Mouse (Mus musculus): ENCODE measurements around the gene Plagl2. TPM values are rescaled to one million over a fixed set of nuclear protein-coding genes. Genes with fewer than 3 reads are reported as not detected.

Gene Plagl2
- polyA plus RNA-seq, 1 experiment from 2014 or later, result 35.3 TPM

- Histone ChIP-seq H3K4me2 (peak overlapping the region; percentile 73), H3K9me3 (ENCODE audit: control insufficient read depth, low read length) (no peaks in the 10 kb centered on the region), H3K36me3 (ENCODE audit: control insufficient read depth, insufficient read depth, low read length) (peaks cover 13% of the 10 kb centered on the region), H3K9ac (ENCODE audit: low read length) (peak overlapping the region; percentile 82), H3K4me3 (ENCODE audit: low read depth, low read length) (no peak overlapping the region; the same call in 1 of the 2 replicates), H3K27ac (ENCODE audit: low read depth, low read length) (no peak overlapping the region), H3K4me1 (ENCODE audit: control insufficient read depth, insufficient read depth, low read length) (peaks cover 11% of the 10 kb centered on the region), H3K27me3 (ENCODE audit: control insufficient read depth, insufficient read depth, low read length) (no peaks in the 10 kb centered on the region)
- DNase-seq (ENCODE audit: low spot score, missing footprints), result no peak
- no peak; the same call in 1 of the 2 replicates for ATAC-seq (ENCODE audit: low FRiP score)
- WGBS, result 7% methylated on average over 3 of the region's 3 CpGs
These were observed 15.7 kb downstream of the Plagl2 start for GRCm38 (mm10) chr2:153225595-153225953.

- Histone ChIP-seq H3K27me3 (ENCODE audit: control insufficient read depth, insufficient read depth, low read length) (no peaks in the 10 kb centered on the region), H3K4me1 (ENCODE audit: control insufficient read depth, insufficient read depth, low read length) (peaks cover 11% of the 10 kb centered on the region), H3K9ac (ENCODE audit: low read length) (peak within 1 kb of the TSS; percentile 82), H3K27ac (ENCODE audit: low read depth, low read length) (no peak within 1 kb of the TSS), H3K4me2 (peak within 1 kb of the TSS; percentile 73), H3K4me3 (ENCODE audit: low read depth, low read length) (peak within 1 kb of the TSS; percentile 46), H3K9me3 (ENCODE audit: control insufficient read depth, low read length) (no peaks in the 10 kb centered on the region), H3K36me3 (ENCODE audit: control insufficient read depth, insufficient read depth, low read length) (peaks cover 8% of the 10 kb centered on the region; the same call in 1 of the 2 replicates)
- ATAC-seq (ENCODE audit: low FRiP score) (peak; percentile 80), DNase-seq (ENCODE audit: low spot score, missing footprints) (peak; percentile 90)
- 3% methylated on average over 31 of the region's 31 CpGs for WGBS
These were observed 16.2 kb downstream of the Plagl2 start, which contains the start of gene Tspyl3 for GRCm38 (mm10) chr2:153224946-153225594. TSS of gene Tspyl3 (minus strand) at chr2:153225441.

GRCm38 (mm10) chr2:153222566-153222965, 18.7 kb downstream of the Plagl2 start:
- Histone ChIP-seq H3K4me3 (ENCODE audit: low read depth, low read length) (no peak overlapping the region), H3K36me3 (ENCODE audit: control insufficient read depth, insufficient read depth, low read length) (no peaks in the 10 kb centered on the region), H3K27ac (ENCODE audit: low read depth, low read length) (no peak overlapping the region), H3K9me3 (ENCODE audit: control insufficient read depth, low read length) (no peaks in the 10 kb centered on the region), H3K4me2 (no peak overlapping the region), H3K27me3 (ENCODE audit: control insufficient read depth, insufficient read depth, low read length) (no peaks in the 10 kb centered on the region), H3K4me1 (ENCODE audit: control insufficient read depth, insufficient read depth, low read length) (peaks cover 11% of the 10 kb centered on the region), H3K9ac (ENCODE audit: low read length) (no peak overlapping the region)
- no peak for DNase-seq (ENCODE audit: low spot score, missing footprints)
- WGBS, result 93% methylated on average over 2 of the region's 2 CpGs
- ATAC-seq (ENCODE audit: low FRiP score), result no peak

- no peak overlapping the region for H3K9ac ChIP-seq (ENCODE audit: low read length)
- H3K27me3 ChIP-seq (ENCODE audit: control insufficient read depth, insufficient read depth, low read length), result no peaks in the 10 kb centered on the region
- H3K4me3 ChIP-seq (ENCODE audit: low read depth, low read length), result no peak overlapping the region
- DNase-seq (ENCODE audit: low spot score, missing footprints), result no peak
- H3K4me2 ChIP-seq, result no peak overlapping the region
- H3K36me3 ChIP-seq (ENCODE audit: control insufficient read depth, insufficient read depth, low read length), result no peaks in the 10 kb centered on the region
- no peak overlapping the region for H3K27ac ChIP-seq (ENCODE audit: low read depth, low read length)
- H3K4me1 ChIP-seq (ENCODE audit: control insufficient read depth, insufficient read depth, low read length), result peaks cover 11% of the 10 kb centered on the region
- H3K9me3 ChIP-seq (ENCODE audit: control insufficient read depth, low read length), result no peaks in the 10 kb centered on the region
- no peak for ATAC-seq (ENCODE audit: low FRiP score)
These were observed 19.1 kb downstream of the Plagl2 start for GRCm38 (mm10) chr2:153222130-153222529.

- H3K9me3 ChIP-seq (ENCODE audit: control insufficient read depth, low read length), result no peaks in the 10 kb centered on the region
- peaks cover 11% of the 10 kb centered on the region for H3K4me1 ChIP-seq (ENCODE audit: control insufficient read depth, insufficient read depth, low read length)
- H3K4me2 ChIP-seq, result no peak overlapping the region
- no peak overlapping the region for H3K27ac ChIP-seq (ENCODE audit: low read depth, low read length)
- no peak overlapping the region for H3K9ac ChIP-seq (ENCODE audit: low read length)
- ATAC-seq (ENCODE audit: low FRiP score) (no peak), DNase-seq (ENCODE audit: low spot score, missing footprints) (no peak)
- 88% methylated on average over 4 of the region's 4 CpGs for WGBS
- H3K27me3 ChIP-seq (ENCODE audit: control insufficient read depth, insufficient read depth, low read length), result no peaks in the 10 kb centered on the region
- H3K36me3 ChIP-seq (ENCODE audit: control insufficient read depth, insufficient read depth, low read length), result no peaks in the 10 kb centered on the region
- no peak overlapping the region for H3K4me3 ChIP-seq (ENCODE audit: low read depth, low read length)
These were observed 19.6 kb downstream of the Plagl2 start for GRCm38 (mm10) chr2:153221620-153222019.

- no peaks in the 10 kb centered on the region for H3K9me3 ChIP-seq (ENCODE audit: control insufficient read depth, low read length)
- H3K27me3 ChIP-seq (ENCODE audit: control insufficient read depth, insufficient read depth, low read length), result no peaks in the 10 kb centered on the region
- no peak overlapping the region for H3K4me2 ChIP-seq
- no peak overlapping the region for H3K27ac ChIP-seq (ENCODE audit: low read depth, low read length)
- 80% methylated on average over 3 of the region's 3 CpGs for WGBS
- no peaks in the 10 kb centered on the region for H3K4me1 ChIP-seq (ENCODE audit: control insufficient read depth, insufficient read depth, low read length)
- H3K36me3 ChIP-seq (ENCODE audit: control insufficient read depth, insufficient read depth, low read length), result no peaks in the 10 kb centered on the region
- no peak overlapping the region for H3K4me3 ChIP-seq (ENCODE audit: low read depth, low read length)
- no peak overlapping the region for H3K9ac ChIP-seq (ENCODE audit: low read length)
- DNase-seq (ENCODE audit: low spot score, missing footprints) (no peak), ATAC-seq (ENCODE audit: low FRiP score) (no peak)
These were observed 22.7 kb downstream of the Plagl2 start for GRCm38 (mm10) chr2:153218516-153218915.

GRCm38 (mm10) chr2:153217826-153218340, 23.3 kb downstream of the Plagl2 start:
- Histone ChIP-seq H3K9me3 (ENCODE audit: control insufficient read depth, low read length) (no peaks in the 10 kb centered on the region), H3K4me2 (no peak overlapping the region), H3K36me3 (ENCODE audit: control insufficient read depth, insufficient read depth, low read length) (no peaks in the 10 kb centered on the region), H3K9ac (ENCODE audit: low read length) (no peak overlapping the region), H3K27me3 (ENCODE audit: control insufficient read depth, insufficient read depth, low read length) (no peaks in the 10 kb centered on the region), H3K4me3 (ENCODE audit: low read depth, low read length) (no peak overlapping the region), H3K4me1 (ENCODE audit: control insufficient read depth, insufficient read depth, low read length) (no peaks in the 10 kb centered on the region), H3K27ac (ENCODE audit: low read depth, low read length) (no peak overlapping the region)
- DNase-seq (ENCODE audit: low spot score, missing footprints) (no peak), ATAC-seq (ENCODE audit: low FRiP score) (no peak)
- 89% methylated on average over 10 of the region's 10 CpGs for WGBS

- H3K4me1 ChIP-seq (ENCODE audit: control insufficient read depth, insufficient read depth, low read length), result no peaks in the 10 kb centered on the region
- DNase-seq (ENCODE audit: low spot score, missing footprints) (no peak), ATAC-seq (ENCODE audit: low FRiP score) (no peak)
- H3K4me2 ChIP-seq, result no peak overlapping the region
- H3K36me3 ChIP-seq (ENCODE audit: control insufficient read depth, insufficient read depth, low read length), result no peaks in the 10 kb centered on the region
- no peak overlapping the region for H3K9ac ChIP-seq (ENCODE audit: low read length)
- H3K9me3 ChIP-seq (ENCODE audit: control insufficient read depth, low read length), result no peaks in the 10 kb centered on the region
- 85% methylated on average over 4 of the region's 4 CpGs for WGBS
- H3K27ac ChIP-seq (ENCODE audit: low read depth, low read length), result no peak overlapping the region
- H3K4me3 ChIP-seq (ENCODE audit: low read depth, low read length), result no peak overlapping the region
- no peaks in the 10 kb centered on the region for H3K27me3 ChIP-seq (ENCODE audit: control insufficient read depth, insufficient read depth, low read length)
These were observed 25.8 kb downstream of the Plagl2 start for GRCm38 (mm10) chr2:153215421-153215820.

- no peaks in the 10 kb centered on the region for H3K36me3 ChIP-seq (ENCODE audit: control insufficient read depth, insufficient read depth, low read length)
- no peak overlapping the region for H3K27ac ChIP-seq (ENCODE audit: low read depth, low read length)
- ATAC-seq (ENCODE audit: low FRiP score) (no peak), DNase-seq (ENCODE audit: low spot score, missing footprints) (no peak)
- 85% methylated on average over 6 of the region's 6 CpGs for WGBS
- no peaks in the 10 kb centered on the region for H3K27me3 ChIP-seq (ENCODE audit: control insufficient read depth, insufficient read depth, low read length)
- no peak overlapping the region for H3K9ac ChIP-seq (ENCODE audit: low read length)
- H3K9me3 ChIP-seq (ENCODE audit: control insufficient read depth, low read length), result no peaks in the 10 kb centered on the region
- H3K4me2 ChIP-seq, result no peak overlapping the region
- no peaks in the 10 kb centered on the region for H3K4me1 ChIP-seq (ENCODE audit: control insufficient read depth, insufficient read depth, low read length)
- no peak overlapping the region for H3K4me3 ChIP-seq (ENCODE audit: low read depth, low read length)
These were observed 26.4 kb downstream of the Plagl2 start for GRCm38 (mm10) chr2:153214771-153215259.
